Mouse (Mus musculus) lung, adult 2 months (tissue): ENCODE measurements around the gene D6Ertd527e.

ENCODE experiments used
- CTCF ChIP-seq: fragments of 200-500 bp; IDR thresholded peaks from 2 replicates; pipeline ENCODE4 v1.5.1; 2011; ENCODE audit warnings: mild to moderate bottlenecking, low read length, control low read depth; ENCODE audit not compliant: insufficient read depth
- POLR2A ChIP-seq: fragments of 200-500 bp; IDR thresholded peaks from 2 replicates; pipeline ENCODE4 v1.6.1; 2011; ENCODE audit warnings: low read depth, mild to moderate bottlenecking, control low read depth, low read length, borderline replicate concordance; ENCODE audit errors: extremely low read depth

GRCm38 (mm10) chr6:87072759-87073158, 31.8 kb upstream of the D6Ertd527e start:
- TF ChIP-seq POLR2A (no peak), CTCF (no peak)
